Mouse (Mus musculus): ENCODE data around the gene H2-D1. TPM values are rescaled to one million over a fixed set of nuclear protein-coding genes. Genes with fewer than 3 reads are reported as not detected.

The H2-D1 gene
- polyA plus RNA-seq, 1 experiment from 2014 or later = 77.7 TPM

Small RNA genes within 50 kb of the gene (microRNA-seq; reads per million reads assigned to microRNA genes)
- gene Mir6975 (2.1 reads per million), gene Mir8094 (0.88 reads per million)

Other genes starting within 250 kb of the H2-D1 start
- gene Vwa7, start 246.2 kb upstream of the H2-D1 start, polyA plus RNA-seq (2015; fragmentation: Nextera tagmentation; extraction: Ambion mirVana) = 0.08 TPM in 2 replicates
- gene Sapcd1, start 234.7 kb upstream of the H2-D1 start, polyA plus RNA-seq (2015; fragmentation: Nextera tagmentation; extraction: Ambion mirVana) = 2.5 and 2.8 TPM in 2 replicates
- gene Msh5, start 216.0 kb upstream of the H2-D1 start, polyA plus RNA-seq (2015; fragmentation: Nextera tagmentation; extraction: Ambion mirVana) = 3.2 and 3.4 TPM in 2 replicates
- gene Clic1, start 212.8 kb upstream of the H2-D1 start, polyA plus RNA-seq (2015; fragmentation: Nextera tagmentation; extraction: Ambion mirVana) = 141 and 147 TPM in 2 replicates
- gene Ddah2, start 203.7 kb upstream of the H2-D1 start, polyA plus RNA-seq (2015; fragmentation: Nextera tagmentation; extraction: Ambion mirVana) = 28.9 and 30.6 TPM in 2 replicates
- gene Ly6g6c, start 197.3 kb upstream of the H2-D1 start, polyA plus RNA-seq (2015; fragmentation: Nextera tagmentation; extraction: Ambion mirVana) = 0.25 and 0.31 TPM in 2 replicates
- 4.1 and 5.2 TPM in 2 replicates for gene Mpig6b, start 196.5 kb upstream of the H2-D1 start, polyA plus RNA-seq (2015; fragmentation: Nextera tagmentation; extraction: Ambion mirVana)
- 0.13 and 0.23 TPM in 2 replicates for gene Ly6g6e, start 185.8 kb upstream of the H2-D1 start, polyA plus RNA-seq (2015; fragmentation: Nextera tagmentation; extraction: Ambion mirVana)
- 0.35 and 0.47 TPM in 2 replicates for gene Ly6g6d, start 184.7 kb upstream of the H2-D1 start, polyA plus RNA-seq (2015; fragmentation: Nextera tagmentation; extraction: Ambion mirVana)
- 7.2 and 7.3 TPM in 2 replicates for gene Ly6g6f, start 177.1 kb upstream of the H2-D1 start, polyA plus RNA-seq (2015; fragmentation: Nextera tagmentation; extraction: Ambion mirVana)
- gene Abhd16a, start 173.5 kb upstream of the H2-D1 start, polyA plus RNA-seq (2015; fragmentation: Nextera tagmentation; extraction: Ambion mirVana) = 51.0 and 54.9 TPM in 2 replicates
- not detected in 2 replicates for gene Ly6g5c, start 154.5 kb upstream of the H2-D1 start, polyA plus RNA-seq (2015; fragmentation: Nextera tagmentation; extraction: Ambion mirVana)
- 0.21 and 0.28 TPM in 2 replicates for gene Ly6g5b, start 147.3 kb upstream of the H2-D1 start, polyA plus RNA-seq (2015; fragmentation: Nextera tagmentation; extraction: Ambion mirVana)
- gene Gpank1, start 141.3 kb upstream of the H2-D1 start, polyA plus RNA-seq (2015; fragmentation: Nextera tagmentation; extraction: Ambion mirVana) = 14.1 and 14.8 TPM in 2 replicates
- 176 and 182 TPM in 2 replicates for gene Csnk2b, start 140.7 kb upstream of the H2-D1 start, polyA plus RNA-seq (2015; fragmentation: Nextera tagmentation; extraction: Ambion mirVana)
- 3.1 and 3.6 TPM in 2 replicates for gene D17H6S53E, start 136.4 kb upstream of the H2-D1 start, polyA plus RNA-seq (2015; fragmentation: Nextera tagmentation; extraction: Ambion mirVana)
- gene Apom, start 130.7 kb upstream of the H2-D1 start, polyA plus RNA-seq (2015; fragmentation: Nextera tagmentation; extraction: Ambion mirVana) = 553 and 573 TPM in 2 replicates
- gene Bag6, start 127.6 kb upstream of the H2-D1 start, polyA plus RNA-seq (2015; fragmentation: Nextera tagmentation; extraction: Ambion mirVana) = 22.4 and 27.4 TPM in 2 replicates
- 45.1 and 51.5 TPM in 2 replicates for gene Prrc2a, start 97.8 kb upstream of the H2-D1 start, polyA plus RNA-seq (2015; fragmentation: Nextera tagmentation; extraction: Ambion mirVana)
- 17.4 and 18.5 TPM in 2 replicates for gene Aif1, start 86.7 kb upstream of the H2-D1 start, polyA plus RNA-seq (2015; fragmentation: Nextera tagmentation; extraction: Ambion mirVana)
- gene Lst1, start 74.3 kb upstream of the H2-D1 start, polyA plus RNA-seq (2015; fragmentation: Nextera tagmentation; extraction: Ambion mirVana) = 21.6 and 29.0 TPM in 2 replicates
- 0.53 and 0.80 TPM in 2 replicates for gene Ltb, start 68.3 kb upstream of the H2-D1 start, polyA plus RNA-seq (2015; fragmentation: Nextera tagmentation; extraction: Ambion mirVana)
- 0.25 and 0.35 TPM in 2 replicates for gene Tnf, start 60.7 kb upstream of the H2-D1 start, polyA plus RNA-seq (2015; fragmentation: Nextera tagmentation; extraction: Ambion mirVana)
- gene Lta, start 57.4 kb upstream of the H2-D1 start, polyA plus RNA-seq (2015; fragmentation: Nextera tagmentation; extraction: Ambion mirVana) = 0.07 and 0.10 TPM in 2 replicates
- gene Gm16181, start 41.9 kb upstream of the H2-D1 start, polyA plus RNA-seq (2015; fragmentation: Nextera tagmentation; extraction: Ambion mirVana) = 0.36 TPM in 1 of 2 replicates, not detected in the other
- gene Atp6v1g2, start 29.1 kb upstream of the H2-D1 start, polyA plus RNA-seq (2015; fragmentation: Nextera tagmentation; extraction: Ambion mirVana) = 0.76 and 1.3 TPM in 2 replicates
- gene Nfkbil1, start 26.9 kb upstream of the H2-D1 start, polyA plus RNA-seq (2015; fragmentation: Nextera tagmentation; extraction: Ambion mirVana) = 3.9 and 4.4 TPM in 2 replicates
- gene Ddx39b, start 21.0 kb upstream of the H2-D1 start, polyA plus RNA-seq (2015; fragmentation: Nextera tagmentation; extraction: Ambion mirVana) = 208 and 220 TPM in 2 replicates
- 1.0 and 1.4 TPM in 2 replicates for gene H2-Q1, start 57.7 kb downstream of the H2-D1 start, polyA plus RNA-seq (2015; fragmentation: Nextera tagmentation; extraction: Ambion mirVana)
- gene H2-Q2, start 79.5 kb downstream of the H2-D1 start, polyA plus RNA-seq (2015; fragmentation: Nextera tagmentation; extraction: Ambion mirVana) = 0.68 and 0.90 TPM in 2 replicates
- gene H2-Q4, start 116.9 kb downstream of the H2-D1 start, polyA plus RNA-seq (2015; fragmentation: Nextera tagmentation; extraction: Ambion mirVana) = 1.7 and 2.0 TPM in 2 replicates
- gene H2-Q6, start 162.1 kb downstream of the H2-D1 start, polyA plus RNA-seq (2015; fragmentation: Nextera tagmentation; extraction: Ambion mirVana) = 9.6 and 11.1 TPM in 2 replicates
- gene H2-Q7, start 176.4 kb downstream of the H2-D1 start, polyA plus RNA-seq (2015; fragmentation: Nextera tagmentation; extraction: Ambion mirVana) = 23.9 and 24.6 TPM in 2 replicates
- gene H2-Q10, start 207.4 kb downstream of the H2-D1 start, polyA plus RNA-seq (2015; fragmentation: Nextera tagmentation; extraction: Ambion mirVana) = 147 and 152 TPM in 2 replicates
- gene Pou5f1, start 243.3 kb downstream of the H2-D1 start, polyA plus RNA-seq (2015; fragmentation: Nextera tagmentation; extraction: Ambion mirVana) = not detected in 2 replicates

Measured in liver, embryonic 13.5 days (tissue).